Mouse (Mus musculus): Measurements from ENCODE around the gene AI481877.

- TF ChIP-seq CTCF (IDR thresholded peaks at IDR 0.05; ENCODE audit: low read depth) (no peak), EP300 (IDR thresholded peaks at IDR 0.05; ENCODE audit: low read depth) (0 out of 2 replicates have a peak, but pooled peaks have one; percentile 36)
These were observed 46.9 kb upstream of the AI481877 start for GRCm38 (mm10) chr4:59185671-59186070.

Data from liver, embryonic 14.5 days (tissue).